Mouse (Mus musculus) CH12.LX (cell line): ENCODE data around the gene Mast3.
A peak's percentile ranks its signal among the peaks of the same experiment; 100 is the strongest.

ENCODE experiments used
- CHD1 ChIP-seq: IDR thresholded peaks from 2 replicates; pipeline ENCODE4 v1.6.1; 2012; ENCODE audit warnings: low read depth, low read length, improper control_type of control experiment, inconsistent platforms
- CTCF ChIP-seq, 2 experiments: IDR thresholded peaks in 1 of 2; conservative IDR thresholded peaks in 1 of 2; 2 replicates each; pipeline ENCODE4 v1.5.1; 2011 to 2012; ENCODE audit warnings: low read depth in 2 of 2, low read length in 2 of 2, improper control_type of control experiment in 1 of 2, inconsistent platforms in 1 of 2, mild to moderate bottlenecking in 1 of 2, moderate library complexity in 1 of 2
- E2F4 ChIP-seq: IDR thresholded peaks from 2 replicates; pipeline ENCODE4 v1.6.1; 2011; ENCODE audit warnings: low read depth, low read length, improper control_type of control experiment; ENCODE audit not compliant: insufficient replicate concordance
- JUN ChIP-seq: IDR thresholded peaks from 2 replicates; pipeline ENCODE4 v1.6.1; 2011; ENCODE audit warnings: low read depth, mild to moderate bottlenecking, low read length, improper control_type of control experiment, moderate library complexity; ENCODE audit not compliant: insufficient read depth
- KAT2A ChIP-seq: IDR thresholded peaks from 2 replicates; pipeline ENCODE4 v1.6.1; 2012; ENCODE audit warnings: low read length, improper control_type of control experiment, inconsistent platforms; ENCODE audit not compliant: insufficient replicate concordance
- POLR2A ChIP-seq: IDR thresholded peaks from 2 replicates; pipeline ENCODE4 v1.6.1; 2011; ENCODE audit warnings: low read depth, mild to moderate bottlenecking, improper control_type of control experiment, low read length
- SIN3A ChIP-seq: IDR thresholded peaks from 2 replicates; pipeline ENCODE4 v1.6.1; 2012; ENCODE audit warnings: low read length, improper control_type of control experiment, inconsistent platforms

DNA sequence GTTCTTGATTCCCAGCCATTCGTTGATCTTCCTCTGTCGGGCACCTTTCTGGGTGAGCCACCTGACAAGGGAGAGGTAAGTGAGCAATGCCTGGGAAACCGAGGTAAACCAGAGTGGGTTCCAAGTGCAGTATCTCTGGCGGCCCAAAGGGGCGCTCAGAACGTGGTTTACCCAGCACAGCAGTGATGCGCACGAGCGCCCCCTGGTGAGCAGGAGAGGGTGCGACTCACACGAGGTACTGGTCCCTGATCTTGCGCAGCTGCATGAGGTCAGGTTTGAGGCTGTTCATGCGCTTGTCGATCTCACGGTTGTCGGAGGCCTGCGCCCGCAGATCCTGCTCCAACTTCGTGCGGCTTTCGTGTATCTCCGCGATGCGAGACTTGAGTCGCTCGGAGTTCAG lies 35.5 kb downstream of the Mast3 start:
- peak; percentile 95 to 100 for TF ChIP-seq CTCF (conservative IDR thresholded peaks at IDR 0.05 in 1 of 2, IDR thresholded peaks at IDR 0.05 in 1 of 2; ENCODE audit: low read depth in 2 of 2, low read length in 2 of 2)
- no peak for TF ChIP-seq POLR2A
- no peak for TF ChIP-seq CHD1
- peak; percentile 50; the same call in 1 of the 2 replicates for TF ChIP-seq SIN3A
- TF ChIP-seq E2F4, result no peak
- no peak for TF ChIP-seq KAT2A
- TF ChIP-seq JUN, result no peak
